Mouse (Mus musculus): Measurements from ENCODE around the gene Cd2bp2. TPM values are rescaled to one million over a fixed set of nuclear protein-coding genes. Genes with fewer than 3 reads are reported as not detected.

Gene Cd2bp2
- polyA plus RNA-seq, 1 experiment from 2014 or later, result 42.8 TPM

DNA sequence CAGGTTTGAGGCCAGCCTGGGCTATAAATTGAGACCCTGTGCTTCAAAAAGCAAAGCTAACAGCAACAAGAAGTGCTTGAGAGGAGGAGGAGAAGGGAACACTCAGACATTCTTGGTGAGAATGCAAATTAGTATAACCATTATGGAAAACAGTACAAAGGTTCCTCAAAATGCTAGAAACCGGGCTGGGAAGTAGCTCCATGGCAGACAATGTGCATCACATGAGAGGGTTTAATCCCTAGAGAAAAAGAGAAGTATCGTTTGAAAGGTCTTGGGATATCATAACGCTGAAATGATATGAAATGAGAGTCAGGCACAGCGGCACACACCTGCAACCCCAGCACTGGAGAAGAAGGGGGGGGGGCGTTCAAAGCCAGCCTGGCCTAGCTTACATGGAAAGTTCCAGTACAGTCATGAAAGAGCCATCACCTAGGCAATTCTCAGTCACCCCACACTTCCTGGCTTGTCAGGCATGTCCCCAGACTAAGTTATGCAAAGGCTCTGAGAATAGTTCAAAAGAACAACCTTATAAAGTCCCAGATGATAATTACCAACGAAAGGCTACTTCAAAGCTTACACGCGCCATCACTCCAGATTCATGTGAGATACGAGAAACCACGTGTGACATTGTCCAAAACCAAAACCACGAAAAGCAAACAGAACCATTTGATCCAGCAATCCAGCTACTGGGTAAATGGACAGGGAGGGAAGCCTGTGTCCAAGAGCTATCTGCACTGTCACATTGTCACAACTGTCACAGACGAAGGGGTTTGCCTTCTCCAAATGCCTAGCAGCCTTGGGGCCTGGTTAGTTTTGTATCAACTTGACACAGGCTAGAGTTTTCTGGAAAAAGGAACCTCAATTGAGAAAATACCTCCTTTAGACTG lies 30.0 kb downstream of the Cd2bp2 start:
- Histone ChIP-seq H3K9me3 (replicated peaks; ENCODE audit: low read length) (no peaks in the 10 kb centered on the region), H3K4me3 (replicated peaks; ENCODE audit: low read depth, low read length) (no peak overlapping the region), H3K27me3 (ENCODE audit: insufficient read depth, low read length) (no peaks in the 10 kb centered on the region), H3K9ac (ENCODE audit: low read depth, low read length) (no peak overlapping the region), H3K36me3 (ENCODE audit: insufficient read depth, low read length) (no peaks in the 10 kb centered on the region), H3K4me1 (replicated peaks; ENCODE audit: insufficient read depth, low read length) (no peaks in the 10 kb centered on the region), H3K4me2 (ENCODE audit: low read length) (no peak overlapping the region), H3K27ac (no peak overlapping the region)
- DNase-seq (ENCODE audit: low spot score) (no peak), ATAC-seq (replicated peaks; ENCODE audit: low FRiP score, low read depth) (no peak)
- TF ChIP-seq CTCF (IDR thresholded peaks at IDR 0.05; ENCODE audit: low read depth), result no peak
- WGBS, result 77% methylated on average over 12 of the region's 12 CpGs

- Histone ChIP-seq H3K36me3 (ENCODE audit: insufficient read depth, low read length) (no peaks in the 10 kb centered on the region), H3K4me1 (replicated peaks; ENCODE audit: insufficient read depth, low read length) (no peaks in the 10 kb centered on the region), H3K4me2 (ENCODE audit: low read length) (no peak overlapping the region), H3K27ac (no peak overlapping the region), H3K27me3 (ENCODE audit: insufficient read depth, low read length) (no peaks in the 10 kb centered on the region), H3K4me3 (replicated peaks; ENCODE audit: low read depth, low read length) (no peak overlapping the region), H3K9me3 (replicated peaks; ENCODE audit: low read length) (no peaks in the 10 kb centered on the region), H3K9ac (ENCODE audit: low read depth, low read length) (no peak overlapping the region)
- 82% methylated on average over 4 of the region's 4 CpGs for WGBS
- TF ChIP-seq CTCF (IDR thresholded peaks at IDR 0.05; ENCODE audit: low read depth), result no peak
- DNase-seq (ENCODE audit: low spot score) (no peak), ATAC-seq (replicated peaks; ENCODE audit: low FRiP score, low read depth) (no peak)
Measured at GRCm38 (mm10) chr7:127164002-127164401, 31.8 kb downstream of the Cd2bp2 start.

DNA sequence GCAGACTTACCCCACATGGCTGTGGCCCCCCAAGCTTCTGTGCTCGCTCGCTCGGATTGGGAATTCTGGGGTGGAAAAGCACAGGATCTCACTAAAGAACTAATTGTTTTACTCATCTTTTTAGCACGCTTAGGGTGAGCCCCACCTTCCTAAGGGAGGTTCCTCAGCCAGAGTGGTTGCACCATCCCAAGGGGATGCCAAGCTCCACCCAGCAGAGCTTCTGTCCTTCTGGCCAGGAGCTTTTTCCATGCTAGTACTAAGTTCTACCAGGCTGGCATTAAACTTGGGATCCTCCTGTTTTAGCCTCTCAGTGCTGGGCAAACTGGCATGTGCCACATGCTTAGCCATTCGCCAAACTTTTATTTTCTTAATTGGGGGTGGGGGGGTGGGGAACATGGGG lies 33.3 kb downstream of the Cd2bp2 start:
- no peak overlapping the region for H3K4me2 ChIP-seq (ENCODE audit: low read length)
- no peaks in the 10 kb centered on the region for H3K4me1 ChIP-seq (replicated peaks; ENCODE audit: insufficient read depth, low read length)
- no peak overlapping the region for H3K4me3 ChIP-seq (replicated peaks; ENCODE audit: low read depth, low read length)
- no peak overlapping the region for H3K9ac ChIP-seq (ENCODE audit: low read depth, low read length)
- DNase-seq (ENCODE audit: low spot score) (no peak), ATAC-seq (replicated peaks; ENCODE audit: low FRiP score, low read depth) (no peak)
- H3K9me3 ChIP-seq (replicated peaks; ENCODE audit: low read length), result no peaks in the 10 kb centered on the region
- 87% methylated on average over 5 of the region's 5 CpGs for WGBS
- no peaks in the 10 kb centered on the region for H3K36me3 ChIP-seq (ENCODE audit: insufficient read depth, low read length)
- H3K27ac ChIP-seq, result no peak overlapping the region
- TF ChIP-seq CTCF (IDR thresholded peaks at IDR 0.05; ENCODE audit: low read depth), result no peak
- H3K27me3 ChIP-seq (ENCODE audit: insufficient read depth, low read length), result no peaks in the 10 kb centered on the region

- H3K4me3 ChIP-seq (replicated peaks; ENCODE audit: low read depth, low read length), result no peak overlapping the region
- H3K4me2 ChIP-seq (ENCODE audit: low read length), result no peak overlapping the region
- H3K9me3 ChIP-seq (replicated peaks; ENCODE audit: low read length), result no peaks in the 10 kb centered on the region
- WGBS, result 76% methylated on average over 4 of the region's 4 CpGs
- no peak overlapping the region for H3K27ac ChIP-seq
- no peak for TF ChIP-seq CTCF (IDR thresholded peaks at IDR 0.05; ENCODE audit: low read depth)
- H3K27me3 ChIP-seq (ENCODE audit: insufficient read depth, low read length), result no peaks in the 10 kb centered on the region
- H3K36me3 ChIP-seq (ENCODE audit: insufficient read depth, low read length), result no peaks in the 10 kb centered on the region
- H3K4me1 ChIP-seq (replicated peaks; ENCODE audit: insufficient read depth, low read length), result no peaks in the 10 kb centered on the region
- DNase-seq (ENCODE audit: low spot score), result no peak
- ATAC-seq (replicated peaks; ENCODE audit: low FRiP score, low read depth), result no peak
- no peak overlapping the region for H3K9ac ChIP-seq (ENCODE audit: low read depth, low read length)
Measured at GRCm38 (mm10) chr7:127157548-127157947, 38.3 kb downstream of the Cd2bp2 start.

DNA sequence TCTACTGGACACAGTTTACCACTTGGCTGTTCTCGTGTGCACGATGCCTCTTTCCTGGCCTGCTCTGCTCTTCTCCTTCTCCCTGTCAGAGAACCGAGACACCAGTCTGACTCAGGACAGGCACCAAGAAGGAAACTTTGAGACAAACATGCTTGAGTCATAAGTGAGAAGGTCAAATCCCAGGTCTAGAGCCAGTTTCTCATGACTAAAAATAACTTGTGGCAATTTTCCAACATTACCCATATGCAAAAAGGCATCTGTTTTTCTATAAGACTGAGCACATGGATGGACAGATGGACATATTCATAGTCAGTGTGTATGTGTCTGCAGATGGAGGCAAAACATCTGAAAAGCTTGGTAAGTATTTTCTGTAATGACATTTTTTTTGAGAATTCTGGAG lies 42.4 kb downstream of the Cd2bp2 start:
- TF ChIP-seq CTCF (IDR thresholded peaks at IDR 0.05; ENCODE audit: low read depth), result no peak
- Histone ChIP-seq H3K9ac (ENCODE audit: low read depth, low read length) (no peak overlapping the region), H3K4me3 (replicated peaks; ENCODE audit: low read depth, low read length) (no peak overlapping the region), H3K36me3 (ENCODE audit: insufficient read depth, low read length) (no peaks in the 10 kb centered on the region), H3K9me3 (replicated peaks; ENCODE audit: low read length) (no peaks in the 10 kb centered on the region), H3K27me3 (ENCODE audit: insufficient read depth, low read length) (no peaks in the 10 kb centered on the region), H3K4me1 (replicated peaks; ENCODE audit: insufficient read depth, low read length) (no peaks in the 10 kb centered on the region), H3K4me2 (ENCODE audit: low read length) (no peak overlapping the region), H3K27ac (no peak overlapping the region)
- DNase-seq (ENCODE audit: low spot score), result peak; percentile 6
- 64% methylated on average over 3 of the region's 3 CpGs for WGBS
- no peak for ATAC-seq (replicated peaks; ENCODE audit: low FRiP score, low read depth)

GRCm38 (mm10) chr7:127152464-127152863 lies 43.4 kb downstream of the Cd2bp2 start:
- no peaks in the 10 kb centered on the region for H3K27me3 ChIP-seq (ENCODE audit: insufficient read depth, low read length)
- 95% methylated on average over 6 of the region's 6 CpGs for WGBS
- no peaks in the 10 kb centered on the region for H3K36me3 ChIP-seq (ENCODE audit: insufficient read depth, low read length)
- no peak overlapping the region for H3K4me3 ChIP-seq (replicated peaks; ENCODE audit: low read depth, low read length)
- ATAC-seq (replicated peaks; ENCODE audit: low FRiP score, low read depth) (no peak), DNase-seq (ENCODE audit: low spot score) (no peak)
- H3K9ac ChIP-seq (ENCODE audit: low read depth, low read length), result no peak overlapping the region
- no peak overlapping the region for H3K4me2 ChIP-seq (ENCODE audit: low read length)
- no peaks in the 10 kb centered on the region for H3K9me3 ChIP-seq (replicated peaks; ENCODE audit: low read length)
- H3K4me1 ChIP-seq (replicated peaks; ENCODE audit: insufficient read depth, low read length), result no peaks in the 10 kb centered on the region
- no peak for TF ChIP-seq CTCF (IDR thresholded peaks at IDR 0.05; ENCODE audit: low read depth)
- no peak overlapping the region for H3K27ac ChIP-seq
